Mouse (Mus musculus) embryonic facial prominence, embryonic 14.5 days (tissue): Measurements from ENCODE around the gene Gm42669. TPM values are rescaled to one million over a fixed set of nuclear protein-coding genes. Genes with fewer than 3 reads are reported as not detected.
A peak's percentile ranks its signal among the peaks of the same experiment; 100 is the strongest.

Experiments
- ATAC-seq: fragments of 200-750 bp; cut with Nextera tagmentation; 2 replicates; pipeline ENCODE4 v1.8.0; 2017; ENCODE audit warnings: low read depth, moderate number of reproducible peaks, moderate TSS enrichment
- DNase-seq: peaks from one replicate; pipeline ENCODE4 v3.0.0-alpha.2; 2015; ENCODE audit warnings: low spot score
- H3K27ac ChIP-seq: fragments of 300-500 bp; sonication (generic); replicated peaks from 2 replicates; pipeline ENCODE4 v1.5.1; 2014; ENCODE audit warnings: low read depth, mild to moderate bottlenecking, low read length, moderate library complexity
- H3K27me3 ChIP-seq: fragments of 300-500 bp; sonication (generic); replicated peaks from 2 replicates; pipeline ENCODE4 v1.6.1; 2014; ENCODE audit warnings: low read length; ENCODE audit not compliant: control insufficient read depth, insufficient read depth
- H3K36me3 ChIP-seq: fragments of 300-500 bp; sonication (generic); 2 replicates; pipeline ENCODE4 v1.6.1; 2014; ENCODE audit warnings: low read length, mixed read lengths; ENCODE audit not compliant: control insufficient read depth, insufficient read depth
- H3K4me1 ChIP-seq: fragments of 300-500 bp; sonication (generic); 2 replicates; pipeline ENCODE4 v1.6.1; 2014; ENCODE audit warnings: antibody characterized with exemption, low read length; ENCODE audit not compliant: control insufficient read depth, insufficient read depth
- H3K4me2 ChIP-seq: fragments of 300-500 bp; sonication (generic); 2 replicates; pipeline ENCODE4 v1.6.1; 2014; ENCODE audit warnings: low read depth, mild to moderate bottlenecking, low read length, moderate library complexity, mixed read lengths
- H3K4me3 ChIP-seq: fragments of 300-500 bp; sonication (generic); 2 replicates; pipeline ENCODE4 v1.5.1; 2014; ENCODE audit warnings: low read depth, mild to moderate bottlenecking, low read length
- H3K9ac ChIP-seq: fragments of 300-500 bp; sonication (generic); 2 replicates; pipeline ENCODE4 v1.6.1; 2014; ENCODE audit warnings: low read depth, mild to moderate bottlenecking, low read length, moderate library complexity, mixed read lengths
- H3K9me3 ChIP-seq: fragments of 300-500 bp; sonication (generic); 2 replicates; pipeline ENCODE4 v1.6.1; 2016; ENCODE audit warnings: low read length; ENCODE audit not compliant: control insufficient read depth
- WGBS: fragments of 180-500 bp; shearing (Covaris S2); extraction: QIAGEN DNeasy Blood & Tissue Kit; methylation state at CpG from one replicate; pipeline ENCODE4 v1.1.7; 2014; 5-methylcytosine and 5-hydroxymethylcytosine counted together
- polyA plus RNA-seq: library from polyadenylated mRNA; unstranded; fragments of >200 nt; fragmentation: Nextera tagmentation; extraction: Ambion mirVana; gene quantifications from 2 replicates; pipeline ENCODE4 v1.2.1, GENCODE M21; 2014

Gm42669 gene
- polyA plus RNA-seq, 1 experiment from 2014 or later, result 0.32 TPM

DNA sequence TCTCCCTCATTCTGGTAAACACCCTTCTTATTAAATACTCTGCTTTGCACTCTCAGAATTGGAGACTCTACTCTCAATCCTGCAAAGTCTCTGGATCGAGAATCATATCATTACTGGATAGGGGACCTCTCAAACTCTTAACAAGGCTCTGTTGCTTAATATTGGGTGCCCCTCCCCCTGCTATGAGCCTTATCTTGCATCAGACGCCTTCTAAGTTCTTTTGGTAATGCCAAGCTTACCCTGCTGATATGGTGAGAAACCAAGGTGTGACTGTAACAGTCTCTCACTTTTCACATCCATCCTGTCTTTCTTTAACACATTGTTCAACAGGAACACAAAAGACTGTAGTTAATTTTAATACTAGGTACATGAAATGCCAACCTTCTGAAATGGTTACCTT is 26.2 kb downstream of the Gm42669 start:
- no peaks in the 10 kb centered on the region for H3K36me3 ChIP-seq
- no peak for ATAC-seq
- H3K27ac ChIP-seq, result no peak overlapping the region
- no peaks in the 10 kb centered on the region for H3K4me1 ChIP-seq
- no peak overlapping the region for H3K4me2 ChIP-seq
- 63% methylated on average over 2 of the region's 2 CpGs for WGBS
- H3K9ac ChIP-seq, result no peak overlapping the region
- H3K4me3 ChIP-seq, result no peak overlapping the region
- no peaks in the 10 kb centered on the region for H3K27me3 ChIP-seq
- DNase-seq, result no peak
- H3K9me3 ChIP-seq, result no peaks in the 10 kb centered on the region

- Histone ChIP-seq H3K4me1 (no peaks in the 10 kb centered on the region), H3K9me3 (no peaks in the 10 kb centered on the region), H3K27me3 (no peaks in the 10 kb centered on the region), H3K36me3 (no peaks in the 10 kb centered on the region), H3K4me3 (no peak within 1 kb of the TSS), H3K9ac (no peak within 1 kb of the TSS), H3K4me2 (no peak within 1 kb of the TSS), H3K27ac (no peak within 1 kb of the TSS)
- DNase-seq, result no peak
- ATAC-seq, result no peak
- WGBS, result 73% methylated on average over 14 of the region's 15 CpGs
These were observed 27.2 kb downstream of the Gm42669 start, which contains the start of gene 1700028K03Rik for GRCm38 (mm10) chr5:107534581-107534980. Gene 1700028K03Rik, plus strand, starts transcription at chr5:107534709.

GRCm38 (mm10) chr5:107541696-107542095 is 34.3 kb downstream of the Gm42669 start:
- no peak overlapping the region for H3K27ac ChIP-seq
- H3K4me3 ChIP-seq, result no peak overlapping the region
- H3K9me3 ChIP-seq, result no peaks in the 10 kb centered on the region
- peak; percentile 52 for DNase-seq
- no peaks in the 10 kb centered on the region for H3K4me1 ChIP-seq
- no peaks in the 10 kb centered on the region for H3K36me3 ChIP-seq
- no peak overlapping the region for H3K9ac ChIP-seq
- ATAC-seq, result peak; percentile 63; the same call in 1 of the 2 replicates
- no peak overlapping the region for H3K4me2 ChIP-seq
- H3K27me3 ChIP-seq, result no peaks in the 10 kb centered on the region
- WGBS, result 35% methylated on average over 7 of the region's 7 CpGs

DNA sequence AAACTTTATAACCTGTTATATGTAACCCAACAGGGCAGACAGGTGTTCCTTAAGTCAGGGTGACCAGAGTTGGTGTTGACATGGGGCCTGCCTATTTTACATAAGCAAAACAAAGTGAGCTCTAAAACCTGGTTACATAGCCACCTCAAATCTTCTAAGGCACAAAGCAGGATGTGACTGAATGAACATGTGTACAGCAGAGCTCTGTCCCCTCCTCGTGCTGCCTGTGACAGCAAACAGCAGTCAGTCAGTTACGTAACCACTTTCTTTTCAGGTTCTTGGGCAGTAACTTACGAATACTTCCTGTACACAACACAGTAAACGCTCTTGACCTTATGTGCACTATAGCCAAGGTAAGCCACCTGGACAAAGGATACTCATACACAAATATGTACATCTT is 38.5 kb downstream of the Gm42669 start:
- Histone ChIP-seq H3K27ac (no peak overlapping the region), H3K9me3 (no peaks in the 10 kb centered on the region), H3K9ac (no peak overlapping the region), H3K36me3 (peaks cover 15% of the 10 kb centered on the region; the same call in 1 of the 2 replicates), H3K27me3 (no peaks in the 10 kb centered on the region), H3K4me2 (no peak overlapping the region), H3K4me3 (no peak overlapping the region), H3K4me1 (no peaks in the 10 kb centered on the region)
- 87% methylated on average over 4 of the region's 4 CpGs for WGBS
- ATAC-seq, result no peak
- DNase-seq, result no peak

GRCm38 (mm10) chr5:107547955-107548354 is 40.5 kb downstream of the Gm42669 start:
- Histone ChIP-seq H3K4me2 (no peak overlapping the region), H3K4me1 (no peaks in the 10 kb centered on the region), H3K9ac (no peak overlapping the region), H3K9me3 (no peaks in the 10 kb centered on the region), H3K27me3 (no peaks in the 10 kb centered on the region), H3K4me3 (no peak overlapping the region), H3K36me3 (peaks cover 23% of the 10 kb centered on the region; the same call in 1 of the 2 replicates), H3K27ac (no peak overlapping the region)
- WGBS, result 88% methylated on average over 3 of the region's 3 CpGs
- no peak for DNase-seq
- ATAC-seq, result no peak

DNA sequence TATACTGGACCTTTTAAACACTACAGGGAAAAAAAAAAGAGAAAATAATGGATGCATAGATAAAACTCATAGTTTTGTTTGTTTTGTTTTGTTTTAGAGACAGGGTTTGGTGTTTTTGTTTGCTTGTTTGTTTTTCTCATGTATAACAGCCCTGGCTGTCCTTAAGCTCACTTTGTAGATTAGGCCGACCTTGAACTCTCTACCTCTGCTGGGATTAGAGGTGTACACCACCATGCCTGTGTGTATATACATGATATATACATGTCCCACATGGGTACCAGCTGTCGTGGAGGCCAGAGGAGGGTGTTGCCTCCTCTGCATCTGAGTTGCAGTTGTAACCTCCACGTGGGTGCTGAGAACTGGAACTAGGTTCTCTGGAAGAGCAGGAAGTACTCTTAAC is 41.0 kb downstream of the Gm42669 start:
- Histone ChIP-seq H3K36me3 (peaks cover 26% of the 10 kb centered on the region; the same call in 1 of the 2 replicates), H3K9me3 (no peaks in the 10 kb centered on the region), H3K4me1 (no peaks in the 10 kb centered on the region), H3K27ac (no peak overlapping the region), H3K4me3 (no peak overlapping the region), H3K9ac (no peak overlapping the region), H3K4me2 (no peak overlapping the region), H3K27me3 (no peaks in the 10 kb centered on the region)
- no peak for ATAC-seq
- WGBS, result 86% methylated on average over 3 of the region's 3 CpGs
- no peak for DNase-seq

DNA sequence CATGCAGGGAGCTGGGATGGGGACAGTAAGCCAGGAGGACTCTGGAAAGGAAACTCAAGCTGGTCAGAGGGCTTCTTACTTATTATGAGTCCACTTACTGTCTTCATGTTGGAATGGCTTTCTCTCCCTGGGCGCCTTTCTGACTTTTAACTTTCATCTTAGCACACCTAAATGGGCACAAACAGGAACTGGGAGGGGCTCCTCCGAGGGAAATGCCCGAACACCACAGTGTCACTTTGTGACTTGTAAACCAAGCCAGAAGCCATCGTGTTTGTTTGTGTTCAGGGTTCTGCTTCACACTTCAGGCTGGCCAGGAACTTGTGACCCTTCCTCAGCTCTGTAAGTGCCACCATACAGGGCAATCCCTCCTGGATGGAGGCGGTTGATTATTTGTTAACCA is 46.9 kb downstream of the Gm42669 start:
- H3K4me2 ChIP-seq, result no peak overlapping the region
- no peak overlapping the region for H3K9ac ChIP-seq
- H3K27me3 ChIP-seq, result no peaks in the 10 kb centered on the region
- H3K4me3 ChIP-seq, result no peak overlapping the region
- 90% methylated on average over 5 of the region's 5 CpGs for WGBS
- ATAC-seq, result no peak
- H3K9me3 ChIP-seq, result no peaks in the 10 kb centered on the region
- no peaks in the 10 kb centered on the region for H3K4me1 ChIP-seq
- DNase-seq, result no peak
- no peak overlapping the region for H3K27ac ChIP-seq
- H3K36me3 ChIP-seq, result peaks cover 49% of the 10 kb centered on the region; the same call in 1 of the 2 replicates

- 73% methylated on average over 3 of the region's 3 CpGs for whole genome bisulfite sequencing
- Histone ChIP-seq H3K4me3 (no peak overlapping the region), H3K4me2 (no peak overlapping the region), H3K4me1 (no peaks in the 10 kb centered on the region), H3K27me3 (no peaks in the 10 kb centered on the region), H3K36me3 (peaks cover 56% of the 10 kb centered on the region), H3K9ac (no peak overlapping the region), H3K9me3 (no peaks in the 10 kb centered on the region), H3K27ac (no peak overlapping the region)
- DNase-seq (no peak), ATAC-seq (no peak)
These were observed 49.5 kb downstream of the Gm42669 start for GRCm38 (mm10) chr5:107556969-107557368.

DNA sequence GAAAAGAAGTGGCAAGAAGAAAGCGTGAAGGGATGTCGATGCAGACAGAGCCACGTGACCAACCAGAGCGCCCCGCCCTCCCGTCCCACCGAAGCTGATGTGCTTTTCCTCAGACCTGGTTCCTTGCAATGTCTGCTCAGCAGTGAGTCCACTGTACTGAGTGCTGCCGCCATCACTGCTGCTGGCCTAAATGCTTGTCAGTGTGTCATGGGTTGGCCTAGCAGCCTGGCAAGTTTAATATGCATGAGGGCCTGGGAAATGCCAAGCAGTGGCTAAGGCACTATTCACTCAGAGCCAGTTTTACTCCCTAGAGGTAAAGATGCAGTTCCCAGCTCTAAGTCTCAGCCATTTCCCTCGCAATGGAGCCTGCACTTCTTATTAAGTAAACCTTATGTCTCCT is 61.7 kb downstream of the Gm42669 start:
- peaks cover 57% of the 10 kb centered on the region for H3K36me3 ChIP-seq
- no peaks in the 10 kb centered on the region for H3K27me3 ChIP-seq
- no peak overlapping the region for H3K9ac ChIP-seq
- no peak for ATAC-seq
- no peak for DNase-seq
- H3K4me3 ChIP-seq, result no peak overlapping the region
- 94% methylated on average over 9 of the region's 9 CpGs for WGBS
- H3K9me3 ChIP-seq, result no peaks in the 10 kb centered on the region
- H3K27ac ChIP-seq, result no peak overlapping the region
- H3K4me2 ChIP-seq, result no peak overlapping the region
- no peaks in the 10 kb centered on the region for H3K4me1 ChIP-seq
